Mouse (Mus musculus) Patski (cell line): ENCODE measurements around the gene Fbxo46. TPM values are rescaled to one million over a fixed set of nuclear protein-coding genes. Genes with fewer than 3 reads are reported as not detected.
A peak's percentile ranks its signal among the peaks of the same experiment; 100 is the strongest.
"Not testable (repeated sequence)": the region's sequence is repeated elsewhere in the genome, so short reads cannot be mapped to it uniquely, and the experiment has no call there.

ENCODE experiments used
- ATAC-seq: fragments of 100-300 bp; one replicate; pipeline ENCODE4 v1.8.0; 2021
- CTCF ChIA-PET: fragments of 350-600 bp; sonication (Branson Sonifier 250); formaldehyde crosslinking; loops from one replicate; lab custom pipeline; 2022; ENCODE audit warnings: inconsistent platforms; lab: Charles Lee
- POLR2A ChIA-PET: fragments of 350-600 bp; sonication (Branson Sonifier 250); formaldehyde crosslinking; loops from one replicate; lab custom pipeline; 2022; ENCODE audit warnings: antibody characterized with exemption, inconsistent platforms; lab: Charles Lee
- DNase-seq: peaks from one replicate; pipeline ENCODE4 v3.0.0-alpha.2; 2011; ENCODE audit warnings: low read depth, low spot score
- H3K27me3 ChIP-seq: fragments of 371-371 bp; one replicate; pipeline ENCODE4 v1.5.1; 2021
- CTCF ChIP-seq: fragments of 100-300 bp; IDR thresholded peaks from one replicate; pipeline ENCODE4 v1.5.1; 2021
- in situ Hi-C: fragments of 300-500 bp; cut with MboI; formaldehyde crosslinking; loops from 3 replicates; pipeline ENCODE4 v1.11.1; 2018; ENCODE audit warnings: low pct_unique_long_range_greater_than_20kb, mixed read lengths
- polyA plus RNA-seq: library from polyadenylated mRNA; unstranded; gene quantifications from one replicate; pipeline ENCODE4 v1.2.3, GENCODE M21; 2021

Gene Fbxo46
- 13.0 TPM for polyA plus RNA-seq

GRCm38 (mm10) chr7:19119631-19120429 is at the start of gene Fbxo46:
TSS of gene Fbxo46 (plus strand) at chr7:19119859.
- ChIA-PET CTCF (interaction anchor here (0.6 to 2.6 kb wide), 5 partner anchors 9 to 25 kb away, joined by 3 to 11 read pairs (median 4); no protein-coding TSS in a partner anchor), POLR2A (interaction anchor here (1.1 to 1.8 kb wide), 5 partner anchors 12 to 28 kb away, joined by 3 to 6 read pairs (median 4); no protein-coding TSS in a partner anchor)
- no peaks in the 10 kb centered on the region for H3K27me3 ChIP-seq
- peak; percentile 91 for ATAC-seq
- TF ChIP-seq CTCF: no peak
- in situ Hi-C loops: no loop called here
- peak; percentile 91 for DNase-seq

GRCm38 (mm10) chr7:19071024-19071423 is 48.6 kb upstream of the Fbxo46 start:
- in situ Hi-C loops, POLR2A ChIA-PET, DNase-seq, ATAC-seq, H3K27me3 ChIP-seq: not testable (repeated sequence)
- CTCF ChIA-PET: interaction anchor here (1.1 to 13.4 kb wide), 4 partner anchors 15 to 43 kb away, joined by 3 to 238 read pairs (median 5); partner anchors contain the start of genes Dmpk and Six5

- ATAC-seq: no peak
- in situ Hi-C loops: no loop called here
- no peak for DNase-seq
- no peaks in the 10 kb centered on the region for H3K27me3 ChIP-seq
- POLR2A ChIA-PET: interaction anchor here (1.4 kb wide), 1 partner anchor 18 kb away, joined by 4 read pairs; no protein-coding TSS in a partner anchor
- CTCF ChIA-PET: interaction anchor here (13.4 kb wide), 1 partner anchor 15 kb away, joined by 238 read pairs; the partner anchor contains the start of genes Dmpk and Six5
- no peak for TF ChIP-seq CTCF
These were observed 46.2 kb upstream of the Fbxo46 start for GRCm38 (mm10) chr7:19073504-19073903.

- ChIA-PET CTCF (interaction anchor here (13.4 kb wide), 1 partner anchor 14 kb away, joined by 238 read pairs; the partner anchor contains the start of genes Dmpk and Six5), POLR2A (interaction anchor here (0.6 kb wide), 1 partner anchor 13 kb away, joined by 3 read pairs; no protein-coding TSS in a partner anchor)
- DNase-seq: no peak
- no peaks in the 10 kb centered on the region for H3K27me3 ChIP-seq
- in situ Hi-C loops: no loop called here
- TF ChIP-seq CTCF: no peak
- no peak for ATAC-seq
These were observed 45.2 kb upstream of the Fbxo46 start for GRCm38 (mm10) chr7:19074494-19074893.

GRCm38 (mm10) chr7:19075231-19075630 is 44.4 kb upstream of the Fbxo46 start:
- ATAC-seq (no peak), DNase-seq (no peak)
- no peak for TF ChIP-seq CTCF
- POLR2A ChIA-PET: interaction anchor here (1.1 to 3.7 kb wide), 4 partner anchors 8 to 18 kb away, joined by 4 to 36 read pairs (median 10); partner anchors contain the start of genes Dmpk and Six5
- in situ Hi-C loops: no loop called here
- CTCF ChIA-PET: interaction anchor here (13.4 kb wide), 1 partner anchor 13 kb away, joined by 238 read pairs; the partner anchor contains the start of genes Dmpk and Six5
- no peaks in the 10 kb centered on the region for H3K27me3 ChIP-seq

- POLR2A ChIA-PET: interaction anchor here (0.6 to 3.7 kb wide), 6 partner anchors 8 to 34 kb away, joined by 4 to 36 read pairs (median 7); partner anchors contain the start of genes Dmpk and Six5
- no peak for TF ChIP-seq CTCF
- DNase-seq: peak; percentile 88
- CTCF ChIA-PET: interaction anchor here (13.4 kb wide), 1 partner anchor 12 kb away, joined by 238 read pairs; the partner anchor contains the start of genes Dmpk and Six5
- peak; percentile 95 for ATAC-seq
- no peaks in the 10 kb centered on the region for H3K27me3 ChIP-seq
- in situ Hi-C loops: no loop called here
These were observed 43.7 kb upstream of the Fbxo46 start, which contains the start of gene Dmwd for GRCm38 (mm10) chr7:19075723-19076585. TSS of gene Dmwd (plus strand) at chr7:19076227.

GRCm38 (mm10) chr7:19076586-19076991 is 43.1 kb upstream of the Fbxo46 start:
- CTCF ChIA-PET: interaction anchor here (13.4 kb wide), 1 partner anchor 12 kb away, joined by 238 read pairs; the partner anchor contains the start of genes Dmpk and Six5
- DNase-seq (no peak), ATAC-seq (peak; percentile 33)
- in situ Hi-C loops: no loop called here
- TF ChIP-seq CTCF: no peak
- no peaks in the 10 kb centered on the region for H3K27me3 ChIP-seq
- POLR2A ChIA-PET: interaction anchor here (0.6 to 3.7 kb wide), 5 partner anchors 8 to 34 kb away, joined by 5 to 36 read pairs (median 9); partner anchors contain the start of gene Six5

GRCm38 (mm10) chr7:19077761-19078160 is 41.9 kb upstream of the Fbxo46 start:
- no peak for TF ChIP-seq CTCF
- CTCF ChIA-PET: interaction anchor here (1.4 to 13.4 kb wide), 2 partner anchors 10 to 21 kb away, joined by 4 to 238 read pairs; partner anchors contain the start of genes Dmpk and Six5
- in situ Hi-C loops: no loop called here
- DNase-seq (no peak), ATAC-seq (no peak)
- POLR2A ChIA-PET: interaction anchor here (3.7 kb wide), 1 partner anchor 16 kb away, joined by 36 read pairs; the partner anchor contains the start of gene Six5
- H3K27me3 ChIP-seq: no peaks in the 10 kb centered on the region

- ChIA-PET CTCF (interaction anchor here (1.4 to 13.4 kb wide), 2 partner anchors 9 to 22 kb away, joined by 4 to 238 read pairs; partner anchors contain the start of genes Dmpk and Six5), POLR2A (no interaction called here)
- no peaks in the 10 kb centered on the region for H3K27me3 ChIP-seq
- ATAC-seq (no peak), DNase-seq (no peak)
- TF ChIP-seq CTCF: no peak
- in situ Hi-C loops: no loop called here
These were observed 40.9 kb upstream of the Fbxo46 start for GRCm38 (mm10) chr7:19078732-19079131.
